Mouse (Mus musculus): ENCODE results near the gene Mospd3. TPM values are rescaled to one million over a fixed set of nuclear protein-coding genes. Genes with fewer than 3 reads are reported as not detected.
A peak's percentile ranks its signal among the peaks of the same experiment; 100 is the strongest.
"Not testable (repeated sequence)": the region's sequence is repeated elsewhere in the genome, so short reads cannot be mapped to it uniquely, and the experiment has no call there.

Mospd3 gene
- polyA plus RNA-seq, 1 experiment from 2014 or later, result 19.8 TPM

GRCm38 (mm10) chr5:137628498-137629305 is 27.8 kb upstream of the Mospd3 start, which contains the start of the genes Fbxo24, Lrch4 and Gm20605:
Gene Fbxo24, minus strand, starts transcription at chr5:137629002.
Gene Lrch4, plus strand, starts transcription at chr5:137629121.
Gene Gm20605, plus strand, starts transcription at chr5:137629175.
- peaks cover 20% of the 10 kb centered on the region for H3K4me1 ChIP-seq (ENCODE audit: control insufficient read depth, insufficient read depth, low read length)
- peak within 1 kb of the TSS; percentile 75 for H3K4me3 ChIP-seq (ENCODE audit: low read depth, low read length)
- peak; percentile 99 for DNase-seq (ENCODE audit: low spot score, missing footprints)
- no peaks in the 10 kb centered on the region for H3K9me3 ChIP-seq (ENCODE audit: control insufficient read depth, low read length)
- WGBS, result under 1% methylated on average over 46 of the region's 46 CpGs
- H3K36me3 ChIP-seq (ENCODE audit: control insufficient read depth, insufficient read depth, low read length), result no peaks in the 10 kb centered on the region
- H3K27me3 ChIP-seq (ENCODE audit: control insufficient read depth, insufficient read depth, low read length), result no peaks in the 10 kb centered on the region
- peak within 1 kb of the TSS; percentile 89 for H3K27ac ChIP-seq (ENCODE audit: low read depth, low read length)
- peak within 1 kb of the TSS; percentile 81 for H3K9ac ChIP-seq (ENCODE audit: low read length)
- peak within 1 kb of the TSS; percentile 61 for H3K4me2 ChIP-seq
- ATAC-seq (ENCODE audit: low FRiP score), result peak; percentile 98

- no peak for ATAC-seq (ENCODE audit: low FRiP score)
- H3K4me2 ChIP-seq, result peak overlapping the region; percentile 40
- H3K9ac ChIP-seq (ENCODE audit: low read length), result peak overlapping the region; percentile 24
- WGBS, result 7% methylated on average over 9 of the region's 9 CpGs
- peak overlapping the region; percentile 31; the same call in 1 of the 2 replicates for H3K27ac ChIP-seq (ENCODE audit: low read depth, low read length)
- H3K27me3 ChIP-seq (ENCODE audit: control insufficient read depth, insufficient read depth, low read length), result no peaks in the 10 kb centered on the region
- H3K9me3 ChIP-seq (ENCODE audit: control insufficient read depth, low read length), result no peaks in the 10 kb centered on the region
- no peaks in the 10 kb centered on the region for H3K36me3 ChIP-seq (ENCODE audit: control insufficient read depth, insufficient read depth, low read length)
- H3K4me1 ChIP-seq (ENCODE audit: control insufficient read depth, insufficient read depth, low read length), result peaks cover 20% of the 10 kb centered on the region
- H3K4me3 ChIP-seq (ENCODE audit: low read depth, low read length), result peak overlapping the region; percentile 75
- no peak for DNase-seq (ENCODE audit: low spot score, missing footprints)
These were observed 27.1 kb upstream of the Mospd3 start for GRCm38 (mm10) chr5:137627991-137628390.

GRCm38 (mm10) chr5:137623937-137624530 is 23.2 kb upstream of the Mospd3 start:
- DNase-seq (ENCODE audit: low spot score, missing footprints) (no peak), ATAC-seq (ENCODE audit: low FRiP score) (no peak)
- Histone ChIP-seq H3K4me2 (no peak overlapping the region), H3K27ac (ENCODE audit: low read depth, low read length) (no peak overlapping the region), H3K9ac (ENCODE audit: low read length) (no peak overlapping the region), H3K4me1 (ENCODE audit: control insufficient read depth, insufficient read depth, low read length) (no peaks in the 10 kb centered on the region), H3K9me3 (ENCODE audit: control insufficient read depth, low read length) (no peaks in the 10 kb centered on the region), H3K36me3 (ENCODE audit: control insufficient read depth, insufficient read depth, low read length) (no peaks in the 10 kb centered on the region), H3K4me3 (ENCODE audit: low read depth, low read length) (no peak overlapping the region), H3K27me3 (ENCODE audit: control insufficient read depth, insufficient read depth, low read length) (no peaks in the 10 kb centered on the region)
- WGBS, result 85% methylated on average over 11 of the region's 11 CpGs

GRCm38 (mm10) chr5:137615347-137615746 is 14.5 kb upstream of the Mospd3 start:
- Histone ChIP-seq H3K4me1 (ENCODE audit: control insufficient read depth, insufficient read depth, low read length) (peaks cover 18% of the 10 kb centered on the region), H3K9ac (ENCODE audit: low read length) (no peak overlapping the region), H3K27ac (ENCODE audit: low read depth, low read length) (no peak overlapping the region), H3K27me3 (ENCODE audit: control insufficient read depth, insufficient read depth, low read length) (no peaks in the 10 kb centered on the region), H3K9me3 (ENCODE audit: control insufficient read depth, low read length) (no peaks in the 10 kb centered on the region), H3K4me2 (no peak overlapping the region), H3K4me3 (ENCODE audit: low read depth, low read length) (no peak overlapping the region), H3K36me3 (ENCODE audit: control insufficient read depth, insufficient read depth, low read length) (no peaks in the 10 kb centered on the region)
- DNase-seq (ENCODE audit: low spot score, missing footprints), result no peak
- WGBS, result 91% methylated on average over 7 of the region's 7 CpGs
- no peak for ATAC-seq (ENCODE audit: low FRiP score)

- ATAC-seq (ENCODE audit: low FRiP score); H3K4me2 ChIP-seq; H3K4me3 ChIP-seq (ENCODE audit: low read depth, low read length); H3K9ac ChIP-seq (ENCODE audit: low read length); H3K27ac ChIP-seq (ENCODE audit: low read depth, low read length); H3K36me3 ChIP-seq (ENCODE audit: control insufficient read depth, insufficient read depth, low read length); H3K27me3 ChIP-seq (ENCODE audit: control insufficient read depth, insufficient read depth, low read length); H3K9me3 ChIP-seq (ENCODE audit: control insufficient read depth, low read length); DNase-seq (ENCODE audit: low spot score, missing footprints): not testable (repeated sequence)
- H3K4me1 ChIP-seq (ENCODE audit: control insufficient read depth, insufficient read depth, low read length), result peaks cover 21% of the 10 kb centered on the region
- WGBS, result 89% methylated on average over 2 of the region's 2 CpGs
These were observed 14.1 kb upstream of the Mospd3 start for GRCm38 (mm10) chr5:137614921-137615320.

GRCm38 (mm10) chr5:137613550-137613949 is 12.7 kb upstream of the Mospd3 start, which contains the start of gene Pcolce:
Gene Pcolce, minus strand, starts transcription at chr5:137613784.
- H3K36me3 ChIP-seq (ENCODE audit: control insufficient read depth, insufficient read depth, low read length), result no peaks in the 10 kb centered on the region
- no peak within 1 kb of the TSS; the same call in 1 of the 2 replicates for H3K27ac ChIP-seq (ENCODE audit: low read depth, low read length)
- ATAC-seq (ENCODE audit: low FRiP score) (no peak), DNase-seq (ENCODE audit: low spot score, missing footprints) (no peak)
- no peaks in the 10 kb centered on the region for H3K9me3 ChIP-seq (ENCODE audit: control insufficient read depth, low read length)
- no peaks in the 10 kb centered on the region; the same call in 1 of the 2 replicates for H3K27me3 ChIP-seq (ENCODE audit: control insufficient read depth, insufficient read depth, low read length)
- H3K9ac ChIP-seq (ENCODE audit: low read length), result peak within 1 kb of the TSS; percentile 3; the same call in 1 of the 2 replicates
- peaks cover 22% of the 10 kb centered on the region for H3K4me1 ChIP-seq (ENCODE audit: control insufficient read depth, insufficient read depth, low read length)
- no peak within 1 kb of the TSS for H3K4me2 ChIP-seq
- no peak within 1 kb of the TSS for H3K4me3 ChIP-seq (ENCODE audit: low read depth, low read length)
- 71% methylated on average over 11 of the region's 11 CpGs for WGBS

- Histone ChIP-seq H3K27me3 (ENCODE audit: control insufficient read depth, insufficient read depth, low read length) (no peaks in the 10 kb centered on the region; the same call in 1 of the 2 replicates), H3K9ac (ENCODE audit: low read length) (peak overlapping the region; percentile 3; the same call in 1 of the 2 replicates), H3K4me2 (no peak overlapping the region), H3K9me3 (ENCODE audit: control insufficient read depth, low read length) (no peaks in the 10 kb centered on the region), H3K27ac (ENCODE audit: low read depth, low read length) (no peak overlapping the region; the same call in 1 of the 2 replicates), H3K4me1 (ENCODE audit: control insufficient read depth, insufficient read depth, low read length) (peaks cover 26% of the 10 kb centered on the region), H3K4me3 (ENCODE audit: low read depth, low read length) (no peak overlapping the region), H3K36me3 (ENCODE audit: control insufficient read depth, insufficient read depth, low read length) (no peaks in the 10 kb centered on the region)
- ATAC-seq (ENCODE audit: low FRiP score) (0 out of 2 replicates have a peak, but pooled peaks have one; percentile 15), DNase-seq (ENCODE audit: low spot score, missing footprints) (no peak)
- WGBS, result 69% methylated on average over 5 of the region's 5 CpGs
These were observed 12.2 kb upstream of the Mospd3 start for GRCm38 (mm10) chr5:137613076-137613475.

GRCm38 (mm10) chr5:137611245-137611602 is 10.4 kb upstream of the Mospd3 start:
- Histone ChIP-seq H3K4me1 (ENCODE audit: control insufficient read depth, insufficient read depth, low read length) (peaks cover 26% of the 10 kb centered on the region), H3K36me3 (ENCODE audit: control insufficient read depth, insufficient read depth, low read length) (no peaks in the 10 kb centered on the region), H3K27me3 (ENCODE audit: control insufficient read depth, insufficient read depth, low read length) (no peaks in the 10 kb centered on the region; the same call in 1 of the 2 replicates), H3K9me3 (ENCODE audit: control insufficient read depth, low read length) (no peaks in the 10 kb centered on the region), H3K27ac (ENCODE audit: low read depth, low read length) (peak overlapping the region; percentile 40; the same call in 1 of the 2 replicates), H3K4me3 (ENCODE audit: low read depth, low read length) (no peak overlapping the region), H3K9ac (ENCODE audit: low read length) (peak overlapping the region; percentile 30), H3K4me2 (peak overlapping the region; percentile 22; the same call in 1 of the 2 replicates)
- WGBS, result 45% methylated on average over 6 of the region's 6 CpGs
- 0 out of 2 replicates have a peak, but pooled peaks have one; percentile 28 for ATAC-seq (ENCODE audit: low FRiP score)
- peak; percentile 87 for DNase-seq (ENCODE audit: low spot score, missing footprints)

Data from midbrain, embryonic 11.5 days (tissue).